Mouse (Mus musculus) left cerebral cortex, postnatal 36 days (tissue): ENCODE measurements around the gene Cyp11a1. TPM values are rescaled to one million over a fixed set of nuclear protein-coding genes. Genes with fewer than 3 reads are reported as not detected.

Experiments
- DNase-seq, 2 experiments: peaks; one replicate each; pipeline ENCODE4 v3.0.0; 2021 to 2022; ENCODE audit warnings: low spot score in 2 of 2, mixed read lengths in 1 of 2
- intact Hi-C: fragments of 180-260 bp; cut with DNase I; formaldehyde crosslinking; loops from one replicate; pipeline ENCODE4 v1.15.1; 2025
- total RNA-seq, 2 experiments: library from RNA; stranded (reverse); gene quantifications; 2 replicates each; pipeline ENCODE4 v1.2.3; 2021

The Cyp11a1 gene
- total RNA-seq, 2 experiments from 2014 or later = 3.9 to 5.6 TPM

- intact Hi-C loops = loop anchor here (5.0 kb wide), 1 partner anchor 246 kb away; no protein-coding TSS in a partner anchor
- no peak for DNase-seq
These were observed 29.9 kb downstream of the Cyp11a1 start for GRCm38 (mm10) chr9:58035951-58036698.

- intact Hi-C loops = loop anchor here (5.0 kb wide), 1 partner anchor 245 kb away; no protein-coding TSS in a partner anchor
- DNase-seq = no peak
These were observed 30.8 kb downstream of the Cyp11a1 start for GRCm38 (mm10) chr9:58036961-58037360.

- peak; percentile 65 to 77 for DNase-seq
- intact Hi-C loops = loop anchor here (2.0 to 5.0 kb wide), 2 partner anchors 166 to 244 kb away; partner anchors contain the start of genes Islr and Islr2
These were observed 32.4 kb downstream of the Cyp11a1 start for GRCm38 (mm10) chr9:58038500-58039168.

DNA sequence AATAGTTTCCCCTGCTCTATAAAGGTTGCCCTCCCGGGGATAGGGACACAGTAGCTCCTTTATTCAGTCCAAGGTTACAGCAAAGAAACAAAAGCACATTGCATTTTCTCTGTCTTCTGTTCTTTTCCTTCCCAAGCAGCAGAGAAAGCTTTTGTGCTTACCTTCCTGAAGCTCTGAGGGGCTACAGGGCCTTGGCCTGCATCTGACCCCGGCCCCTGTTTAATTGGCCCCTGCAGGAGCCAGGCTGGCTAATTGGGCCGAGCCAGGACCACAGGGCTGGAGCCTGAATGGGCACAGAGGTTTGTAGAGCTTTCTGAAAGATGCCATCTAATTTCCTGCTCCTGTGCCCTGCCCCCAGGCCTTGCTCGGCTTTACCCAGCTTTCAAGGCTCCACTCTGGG lies 34.8 kb downstream of the Cyp11a1 start:
- DNase-seq = no peak
- intact Hi-C loops = no loop called here

DNA sequence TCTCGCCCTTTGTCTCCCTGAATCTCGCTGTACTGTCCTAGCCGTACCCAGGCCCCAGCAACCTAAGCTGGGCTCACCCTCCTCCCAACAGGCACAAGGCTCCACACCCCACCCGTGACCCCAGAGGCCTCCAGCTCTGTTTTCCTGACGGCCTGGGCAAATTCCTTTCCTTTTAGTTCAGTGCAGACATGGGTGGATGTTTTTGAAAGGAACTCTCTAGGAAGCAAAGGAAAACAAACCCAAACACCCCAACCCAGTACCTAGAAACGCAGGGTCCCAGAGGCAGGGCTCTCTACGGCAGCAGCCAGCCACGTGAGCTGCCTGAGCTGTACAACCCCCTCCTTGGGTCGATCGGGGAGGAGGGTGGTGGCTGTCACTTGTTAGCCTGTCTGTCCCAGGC lies 36.2 kb downstream of the Cyp11a1 start:
- no peak for DNase-seq
- intact Hi-C loops = no loop called here

GRCm38 (mm10) chr9:58043496-58044017 lies 37.3 kb downstream of the Cyp11a1 start:
- no peak for DNase-seq
- intact Hi-C loops = no loop called here

DNA sequence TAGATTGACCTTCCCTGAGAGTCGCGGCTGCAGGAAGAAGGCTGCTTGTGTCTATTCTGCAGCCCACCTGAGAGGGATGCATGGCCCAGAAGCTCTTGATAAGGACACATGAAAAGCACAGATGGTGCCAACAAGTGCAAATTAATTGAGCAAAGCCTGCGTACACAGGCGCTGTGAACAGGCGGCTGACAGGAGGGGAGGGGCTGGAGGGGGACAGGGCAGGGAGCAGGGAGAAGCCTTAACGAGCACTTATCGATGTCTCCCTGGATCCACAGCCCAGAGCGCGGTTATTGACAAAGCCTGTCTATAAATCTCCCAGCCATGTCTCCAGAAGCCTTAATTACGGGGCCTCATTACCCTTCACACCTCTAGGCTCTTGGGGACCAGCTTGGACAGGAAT lies 38.6 kb downstream of the Cyp11a1 start:
- DNase-seq = no peak
- intact Hi-C loops = no loop called here

DNA sequence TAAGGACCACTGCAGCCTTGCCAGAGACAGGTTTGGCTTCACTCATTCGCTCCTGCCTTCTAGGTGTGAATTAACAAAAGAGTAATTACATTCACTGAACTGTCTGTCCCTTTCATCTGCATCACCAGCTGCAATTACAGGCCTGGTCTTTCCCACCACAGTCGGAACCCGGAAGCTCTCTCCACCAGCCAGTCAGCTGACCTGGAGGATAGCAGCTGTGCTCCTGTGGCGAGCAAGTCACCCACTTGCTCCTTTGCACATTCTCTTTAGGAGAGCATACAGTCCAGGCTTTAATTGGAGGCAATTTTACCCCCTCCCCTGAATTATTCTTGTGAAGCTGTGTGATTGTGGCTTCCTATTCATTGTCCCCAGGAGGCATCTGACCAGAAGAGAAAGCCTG lies 39.4 kb downstream of the Cyp11a1 start:
- no peak for DNase-seq
- intact Hi-C loops = no loop called here

GRCm38 (mm10) chr9:58047061-58047460 lies 40.9 kb downstream of the Cyp11a1 start:
- no peak for DNase-seq

GRCm38 (mm10) chr9:58048621-58049020 lies 42.4 kb downstream of the Cyp11a1 start:
- intact Hi-C loops = no loop called here

More at GRCm38 (mm10) chr9:58047061-58047460, 40.9 kb downstream of the Cyp11a1 start:
- intact Hi-C loops = no loop called here

DNA sequence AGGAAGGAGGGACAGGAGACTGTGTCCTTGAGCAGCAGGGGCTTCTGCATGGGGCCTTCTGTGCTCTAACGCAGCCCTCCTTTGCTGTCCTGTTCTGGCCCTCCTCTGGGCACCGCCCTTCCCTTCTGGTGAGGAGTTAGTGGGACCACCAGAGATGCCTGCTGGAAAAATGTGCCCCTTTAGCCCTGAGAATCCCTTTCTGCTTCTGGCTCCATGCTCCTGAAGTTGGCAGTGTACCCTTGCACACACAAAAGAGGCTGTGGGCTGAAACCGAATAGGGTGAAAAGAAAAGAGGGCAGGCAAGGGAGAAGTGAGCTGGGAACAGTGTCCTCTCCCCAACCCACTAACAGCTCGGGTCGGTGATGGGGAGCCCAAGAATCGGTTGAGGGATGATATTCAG lies 43.0 kb downstream of the Cyp11a1 start:
- intact Hi-C loops = no loop called here
- DNase-seq = no peak

More at GRCm38 (mm10) chr9:58048621-58049020, 42.4 kb downstream of the Cyp11a1 start:
- DNase-seq = no peak

DNA sequence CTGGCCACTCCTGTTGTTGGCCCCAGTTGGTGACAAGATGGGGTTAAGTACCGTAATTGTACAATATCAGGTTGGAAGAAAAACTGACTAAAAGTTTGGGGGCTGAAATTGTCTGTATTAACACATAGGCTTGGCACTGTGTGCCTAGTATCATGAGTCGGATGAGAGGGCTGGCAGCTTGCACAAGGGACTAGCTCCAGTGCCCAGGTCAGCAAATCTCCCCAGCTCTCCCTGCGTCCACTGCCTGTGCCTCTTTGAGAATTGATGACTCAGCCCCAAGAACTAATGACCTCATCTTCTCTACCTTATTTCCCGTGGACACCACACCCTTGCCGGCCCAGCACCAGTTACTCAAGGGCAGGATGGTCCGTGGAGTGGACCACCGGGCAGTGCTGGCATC lies 43.6 kb downstream of the Cyp11a1 start:
- intact Hi-C loops = loop anchor here (1.0 kb wide), 1 partner anchor 154 kb away; the partner anchor contains the start of genes Islr and Islr2
- no peak for DNase-seq

- no peak for DNase-seq
These were observed 45.7 kb downstream of the Cyp11a1 start for GRCm38 (mm10) chr9:58051937-58052336.

DNA sequence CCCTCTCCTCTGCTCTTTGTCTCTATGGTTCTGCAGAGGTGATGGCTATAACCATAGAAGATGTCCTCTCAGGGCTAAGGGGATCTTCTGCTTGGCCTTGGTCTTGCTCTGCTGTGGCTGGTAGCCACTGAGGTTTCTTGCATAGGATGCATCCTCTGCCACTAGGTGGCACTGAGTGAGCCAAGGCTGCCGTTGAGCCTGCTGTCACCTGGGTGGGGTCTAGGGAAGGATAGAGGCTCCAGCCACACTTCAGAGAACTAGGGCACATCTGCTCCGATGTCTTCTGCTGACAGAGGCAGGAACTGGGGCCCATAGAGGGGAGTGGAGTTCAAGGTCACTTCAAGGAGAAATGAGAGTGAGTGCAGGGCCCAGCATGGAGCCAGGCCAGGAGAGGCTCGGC lies 46.9 kb downstream of the Cyp11a1 start:
- intact Hi-C loops = no loop called here
- DNase-seq = peak; percentile 59 to 66

More at GRCm38 (mm10) chr9:58051937-58052336, 45.7 kb downstream of the Cyp11a1 start:
- intact Hi-C loops = no loop called here

- no peak for DNase-seq
- intact Hi-C loops = no loop called here
These were observed 47.3 kb downstream of the Cyp11a1 start for GRCm38 (mm10) chr9:58053544-58053943.

GRCm38 (mm10) chr9:58054032-58054431 lies 47.8 kb downstream of the Cyp11a1 start:
- intact Hi-C loops = no loop called here

DNA sequence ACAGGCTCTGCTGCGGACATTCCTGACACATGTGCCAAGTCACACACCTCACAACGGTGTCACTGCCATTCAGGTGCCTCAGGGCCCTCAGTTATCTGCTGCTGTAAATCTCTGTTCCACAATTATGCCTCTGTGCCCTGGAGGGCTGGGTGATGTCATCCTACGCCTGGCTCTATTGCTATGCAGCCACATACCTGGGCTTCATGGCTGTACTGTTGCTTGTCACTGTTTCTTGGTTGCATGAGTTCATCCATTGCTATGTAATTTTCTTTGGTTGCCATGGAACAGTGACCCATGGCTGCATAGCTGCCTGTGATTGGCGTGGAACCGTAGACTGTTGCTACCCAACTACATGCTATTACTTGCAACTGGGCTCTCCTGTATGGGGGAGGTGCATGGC lies 49.5 kb downstream of the Cyp11a1 start:
- DNase-seq = no peak
- intact Hi-C loops = no loop called here

More at GRCm38 (mm10) chr9:58054032-58054431, 47.8 kb downstream of the Cyp11a1 start:
- no peak for DNase-seq

GRCm38 (mm10) chr9:58059920-58060319 lies 53.7 kb downstream of the Cyp11a1 start:
- no peak for DNase-seq
- intact Hi-C loops = no loop called here

- no peak for DNase-seq
- intact Hi-C loops = no loop called here
These were observed 54.8 kb downstream of the Cyp11a1 start for GRCm38 (mm10) chr9:58060677-58061667.
